Mouse (Mus musculus) bone marrow, adult 2 months (tissue): ENCODE data around the gene Zbtb37.

Experiments used
- CTCF ChIP-seq: fragments of 200-500 bp; IDR thresholded peaks from 2 replicates; pipeline ENCODE4 v1.5.1; 2011; ENCODE audit warnings: low read length, control low read depth; ENCODE audit not compliant: control insufficient read depth, insufficient read depth
- POLR2A ChIP-seq: fragments of 200-500 bp; IDR thresholded peaks from 2 replicates; pipeline ENCODE4 v1.6.1; 2011; ENCODE audit warnings: low read depth, mild to moderate bottlenecking, control low read depth, low read length, borderline replicate concordance; ENCODE audit not compliant: control insufficient read depth

DNA sequence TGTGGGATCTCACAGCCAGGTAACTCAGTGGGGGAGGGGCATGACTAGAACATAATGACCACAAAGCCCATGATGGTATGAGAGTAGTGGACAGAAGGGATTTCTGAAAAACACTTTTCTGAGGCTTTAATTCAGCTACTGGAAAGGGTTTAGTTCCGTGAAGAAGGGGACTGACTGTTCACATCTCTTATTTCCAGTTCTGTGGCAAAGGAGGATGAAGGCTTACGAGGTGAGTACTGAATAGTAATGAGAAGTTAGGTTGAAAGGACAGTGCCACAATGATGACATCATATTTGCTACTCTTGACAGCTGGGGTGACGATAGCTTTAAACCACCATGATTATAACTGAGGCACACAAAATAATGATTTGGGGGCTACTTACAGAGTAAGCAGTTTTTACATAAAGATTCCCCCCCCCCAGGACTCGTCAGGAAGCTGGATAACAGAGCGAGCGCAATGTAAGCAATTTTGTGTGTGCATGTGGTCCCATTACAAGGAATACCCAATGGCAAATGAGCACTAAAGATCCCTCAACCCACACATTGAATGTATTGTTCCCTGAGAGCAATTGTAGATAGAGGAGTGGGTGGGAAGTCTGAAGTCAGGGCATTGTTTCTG lies 1.2 kb upstream of the Zbtb37 start:
- TF ChIP-seq CTCF (no peak), POLR2A (no peak)
